Mouse (Mus musculus) ES-E14 (cell line): ENCODE measurements at regions not wholly inside any gene's neighbourhood (a gene's known extent, or its start where the extent isn't known, plus 50 kb on each side); places are given as distances from the start of the nearest gene placed in this dataset.

ENCODE experiments used
- CHD2 ChIP-seq: IDR thresholded peaks from 2 replicates; pipeline ENCODE4 v1.6.1; 2014; ENCODE audit warnings: mild to moderate bottlenecking, low read depth, low read length, inconsistent platforms
- HCFC1 ChIP-seq: IDR thresholded peaks from 2 replicates; pipeline ENCODE4 v1.6.1; 2012; ENCODE audit warnings: low read length, inconsistent platforms, borderline replicate concordance; ENCODE audit not compliant: insufficient read depth
- MAFK ChIP-seq: IDR thresholded peaks from 2 replicates; pipeline ENCODE4 v1.6.1; 2014; ENCODE audit warnings: mild to moderate bottlenecking, low read depth, low read length, inconsistent platforms; ENCODE audit not compliant: insufficient read depth
- ZC3H11A ChIP-seq: IDR thresholded peaks from 2 replicates; pipeline ENCODE4 v1.6.1; 2012; ENCODE audit warnings: low read depth, mild to moderate bottlenecking, inconsistent platforms, low read length, borderline replicate concordance
- ZNF384 ChIP-seq: IDR thresholded peaks from 2 replicates; pipeline ENCODE4 v1.6.1; 2012; ENCODE audit warnings: low read depth, low read length, inconsistent platforms

- no peak for TF ChIP-seq CHD2
- no peak for TF ChIP-seq MAFK
- TF ChIP-seq HCFC1 = no peak
- no peak for TF ChIP-seq ZNF384
- TF ChIP-seq ZC3H11A = no peak
Observed at GRCm38 (mm10) chrX:93048967-93049754, 237.1 kb upstream of the Arx start.
